Mouse (Mus musculus): ENCODE measurements around the gene Vcan. TPM values are rescaled to one million over a fixed set of nuclear protein-coding genes. Genes with fewer than 3 reads are reported as not detected.
A peak's percentile ranks its signal among the peaks of the same experiment; 100 is the strongest.

Gene Vcan
- total RNA-seq, 2 experiments from 2014 or later, result 13.6 to 16.9 TPM

DNA sequence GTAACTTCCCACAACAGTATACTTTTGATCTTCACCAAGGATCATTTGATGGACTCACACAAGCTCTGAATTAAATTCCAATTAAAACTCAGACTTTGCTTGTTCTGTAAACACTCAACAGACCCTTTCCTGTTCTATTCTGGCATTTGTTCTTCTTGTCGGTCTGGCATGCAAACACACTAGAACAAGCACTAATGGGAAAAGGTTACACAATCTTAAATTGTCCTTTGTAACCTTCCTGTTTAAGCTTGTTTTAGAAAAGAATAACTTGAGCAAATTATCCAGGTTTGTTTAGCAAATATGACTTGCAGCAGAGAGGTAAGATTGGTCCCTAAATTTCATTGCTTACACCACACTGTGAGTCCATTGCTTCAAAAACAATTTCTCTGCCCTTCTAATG lies 89.5 kb downstream of the Vcan start:
- no peak for DNase-seq (ENCODE audit: low spot score in 2 of 2)
- intact Hi-C loops (cut with DNase I), result no loop called here

DNA sequence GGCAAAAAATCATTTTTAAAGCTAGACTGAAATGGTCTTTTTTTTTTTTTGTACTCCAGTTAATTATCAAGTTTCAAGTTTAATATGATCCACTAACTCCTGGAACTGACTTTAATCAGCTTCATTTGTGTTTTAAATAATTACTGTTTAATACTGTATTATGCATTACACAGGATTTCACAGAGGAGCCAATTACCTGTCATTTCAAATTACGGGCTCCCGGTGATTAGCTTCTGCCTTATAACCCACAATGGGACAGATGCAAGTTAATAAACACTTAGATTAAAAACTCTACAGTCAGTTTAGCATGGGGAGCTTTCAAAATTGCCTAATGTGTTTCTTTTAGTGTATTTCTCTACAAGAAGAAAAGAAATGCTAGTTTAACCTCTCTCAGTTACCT lies 96.7 kb downstream of the Vcan start:
- intact Hi-C loops (cut with DNase I), result no loop called here
- no peak for DNase-seq (ENCODE audit: low spot score in 2 of 2)

DNA sequence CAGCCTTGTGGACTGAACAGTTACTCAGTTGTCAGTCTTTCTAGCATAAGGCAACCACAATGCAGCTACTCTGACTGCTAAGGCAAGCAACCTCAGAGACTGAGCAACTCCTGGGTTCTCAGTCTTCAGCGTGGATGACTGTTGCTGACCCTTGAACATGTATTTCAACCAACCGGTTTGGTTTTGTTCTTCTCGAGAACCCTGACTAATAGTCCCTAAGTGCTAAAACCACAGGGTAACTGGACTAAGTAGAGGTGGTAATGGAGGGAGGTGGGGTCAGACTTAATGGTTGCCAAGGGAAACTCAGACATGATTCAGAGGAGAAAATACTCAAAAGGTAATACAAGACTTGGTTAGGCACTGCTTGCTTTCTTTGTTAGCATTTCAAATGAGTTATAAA lies 105.3 kb downstream of the Vcan start:
- intact Hi-C loops (cut with DNase I), result loop anchor here (2.0 kb wide), 1 partner anchor 88 kb away; no protein-coding TSS in a partner anchor
- DNase-seq (ENCODE audit: low spot score in 2 of 2), result no peak

DNA sequence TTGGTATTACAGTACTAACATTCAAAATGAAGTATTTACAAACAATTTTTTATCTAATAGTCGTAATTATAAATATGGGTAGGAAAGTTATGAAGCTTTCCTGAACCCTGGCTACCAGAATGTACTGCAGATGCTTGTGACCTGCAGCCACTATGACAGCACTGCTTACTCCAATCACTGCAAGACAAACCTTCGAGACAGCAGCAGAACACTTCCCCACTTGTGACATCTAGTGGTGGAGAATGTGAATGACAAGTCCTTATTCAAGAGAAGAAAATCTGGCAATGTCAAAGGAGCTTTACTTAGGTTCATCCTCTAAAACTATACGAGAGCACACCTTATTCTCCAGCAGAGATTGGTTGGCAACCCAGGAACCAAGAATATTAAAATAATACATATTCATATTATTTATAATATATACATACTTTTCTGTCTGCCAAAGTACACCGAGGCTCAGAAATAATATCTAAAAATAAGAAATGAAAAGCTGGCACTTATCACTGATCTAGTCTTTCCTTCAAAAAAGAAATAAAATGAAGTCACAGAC lies 108.1 kb downstream of the Vcan start:
- intact Hi-C loops (cut with DNase I), result no loop called here

DNA sequence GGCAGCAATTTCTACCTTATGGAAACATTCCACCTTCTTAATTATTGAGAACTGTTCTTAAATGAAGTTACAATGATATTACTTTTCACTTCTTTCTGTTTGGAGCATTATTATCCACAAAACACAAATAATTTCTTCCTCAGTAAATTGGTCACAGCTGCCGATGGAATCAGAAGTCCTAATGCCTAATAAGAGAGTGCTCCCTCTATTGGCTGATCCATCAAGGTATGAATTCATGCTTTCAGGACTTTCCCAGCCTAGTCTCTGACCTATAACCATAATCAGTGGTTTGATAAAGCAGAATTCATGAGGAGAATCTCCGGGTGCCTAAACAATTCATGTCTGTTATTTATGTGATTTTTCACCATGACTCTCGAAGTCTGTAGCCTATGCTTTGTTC lies 123.2 kb downstream of the Vcan start:
- intact Hi-C loops (cut with DNase I), result no loop called here
- no peak for DNase-seq (ENCODE audit: low spot score in 2 of 2)

More for the DNA sequence above, 108.1 kb downstream of the Vcan start:
- peak; percentile 49 to 77 for DNase-seq (ENCODE audit: low spot score in 2 of 2)

DNA sequence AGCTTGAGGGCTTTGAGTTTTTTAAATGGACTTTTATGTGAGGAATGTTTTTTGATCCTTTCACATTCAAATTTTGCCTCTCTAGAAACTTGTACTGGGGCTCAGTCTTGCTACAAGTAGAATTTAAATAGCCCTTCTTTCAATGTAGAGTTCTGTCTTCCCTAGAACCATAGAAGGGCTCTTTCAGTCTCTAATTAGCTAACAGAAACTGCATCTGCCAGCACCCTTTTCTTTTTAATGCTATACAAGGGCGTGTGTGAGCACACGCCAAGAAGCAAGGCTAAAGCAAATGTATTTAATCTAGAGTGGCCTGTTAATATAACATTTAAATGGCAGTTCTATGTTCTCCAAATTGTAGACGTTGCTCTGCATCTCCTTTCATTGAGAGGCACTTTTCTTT lies 134.9 kb downstream of the Vcan start:
- peak in 1 of 2 experiments; percentile 39 for DNase-seq (ENCODE audit: low spot score in 2 of 2)
- intact Hi-C loops (cut with DNase I), result no loop called here

Other genes starting within 250 kb of the Vcan start
- gene Hapln1, start 202.7 kb downstream of the Vcan start, total RNA-seq (2021), result 10 to 100 TPM; 30.4 to 38.9 TPM